Mouse (Mus musculus) myocyte (in vitro differentiated cells): Measurements from ENCODE around the gene Mgat4a.

ENCODE experiments used
- CEBPB ChIP-seq: IDR thresholded peaks from 2 replicates; pipeline ENCODE4 v1.6.1; 2011; ENCODE audit warnings: mild to moderate bottlenecking, moderate library complexity; ENCODE audit not compliant: poor library complexity, insufficient read depth, severe bottlenecking
- E2F4 ChIP-seq: IDR thresholded peaks from one replicate; pipeline ENCODE4 v1.6.1; 2011; ENCODE audit warnings: mild to moderate bottlenecking, control low read depth, moderate library complexity; ENCODE audit not compliant: insufficient read depth
- MAX ChIP-seq: IDR thresholded peaks from one replicate; pipeline ENCODE4 v1.6.1; 2011; ENCODE audit warnings: low read depth, mild to moderate bottlenecking, control low read depth
- MYOD1 ChIP-seq, 3 experiments: IDR thresholded peaks; one replicate each; pipeline ENCODE4 v1.6.1; 2011; ENCODE audit warnings: control low read depth in 2 of 3, low read depth in 2 of 3, mild to moderate bottlenecking in 2 of 3, moderate library complexity in 1 of 3; ENCODE audit not compliant: insufficient read length in 2 of 3, control insufficient read depth in 1 of 3
- POLR2A ChIP-seq: IDR thresholded peaks from one replicate; pipeline ENCODE4 v1.6.1; 2011; ENCODE audit warnings: low read depth, mild to moderate bottlenecking, control low read depth, moderate library complexity; ENCODE audit not compliant: insufficient read length
- POLR2AphosphoS2 ChIP-seq: IDR thresholded peaks from one replicate; pipeline ENCODE4 v1.6.1; 2011; ENCODE audit warnings: low read depth, control low read depth; ENCODE audit not compliant: insufficient read length
- REST ChIP-seq: IDR thresholded peaks from one replicate; pipeline ENCODE4 v1.6.1; 2011; ENCODE audit warnings: mild to moderate bottlenecking, control low read depth, moderate library complexity; ENCODE audit not compliant: insufficient read depth, insufficient read length
- TCF12 ChIP-seq: IDR thresholded peaks from one replicate; pipeline ENCODE4 v1.6.1; 2011; ENCODE audit warnings: mild to moderate bottlenecking, control low read depth; ENCODE audit not compliant: poor library complexity, insufficient read depth, severe bottlenecking
- TCF3 ChIP-seq: IDR thresholded peaks from one replicate; pipeline ENCODE4 v1.6.1; 2011; ENCODE audit warnings: low read depth, control low read depth; ENCODE audit not compliant: insufficient read length
- USF1 ChIP-seq: IDR thresholded peaks from one replicate; pipeline ENCODE4 v1.6.1; 2011; ENCODE audit warnings: low read depth, mild to moderate bottlenecking, control low read depth, moderate library complexity

- TF ChIP-seq TCF12 (no peak), POLR2AphosphoS2 (no peak), MAX (no peak), MYOD1 (IDR thresholded peaks at IDR 0.05; ENCODE audit: control insufficient read depth in 1 of 3, insufficient read length in 2 of 3, low read depth in 2 of 3) (no peak), POLR2A (no peak), TCF3 (no peak), USF1 (no peak), REST (no peak), CEBPB (no peak), E2F4 (no peak)
These were observed 83.3 kb downstream of the Mgat4a start for GRCm38 (mm10) chr1:37457546-37457945.
